Mouse (Mus musculus): ENCODE results near the gene Adamts2. TPM values are rescaled to one million over a fixed set of nuclear protein-coding genes. Genes with fewer than 3 reads are reported as not detected.

Adamts2 gene
- polyA plus RNA-seq, 1 experiment from 2014 or later: 4.0 TPM

DNA sequence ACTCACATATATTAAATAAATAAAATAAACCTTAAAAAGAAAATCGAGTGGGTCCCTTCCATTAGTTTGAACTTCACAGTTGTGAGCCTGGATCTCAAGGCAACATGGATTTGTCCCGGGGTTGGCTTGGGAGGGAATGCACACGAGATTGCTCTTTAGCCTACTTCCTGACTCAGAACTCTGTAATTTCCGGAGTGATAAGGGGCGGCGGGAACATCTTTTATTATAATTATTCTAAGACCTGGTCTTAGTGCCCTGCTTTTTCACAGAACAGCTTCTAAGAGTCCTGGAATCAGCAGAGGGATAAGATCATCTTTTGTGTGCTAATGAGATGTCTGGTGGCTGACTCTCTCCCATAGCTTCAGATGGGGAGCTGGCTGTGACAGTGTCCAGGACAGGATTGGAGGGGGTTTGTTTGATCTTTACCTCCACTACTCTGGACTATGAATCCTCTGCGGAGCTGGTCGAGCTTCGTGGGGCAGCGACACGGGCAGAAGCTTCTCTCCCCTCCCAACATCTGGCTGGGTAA is 15.2 kb downstream of the Adamts2 start:
- Histone ChIP-seq H3K36me3 (ENCODE audit: control insufficient read depth, insufficient read depth, low read length) (no peaks in the 10 kb centered on the region), H3K4me1 (ENCODE audit: control insufficient read depth, insufficient read depth, low read length) (no peaks in the 10 kb centered on the region), H3K4me2 (ENCODE audit: low read length) (no peak overlapping the region), H3K9ac (ENCODE audit: low read depth, low read length) (no peak overlapping the region), H3K27ac (ENCODE audit: low read length) (no peak overlapping the region), H3K27me3 (ENCODE audit: control insufficient read depth, insufficient read depth, low read depth, low read length) (no peaks in the 10 kb centered on the region), H3K9me3 (replicated peaks; ENCODE audit: control insufficient read depth, low read length, poor library complexity, severe bottlenecking) (no peaks in the 10 kb centered on the region), H3K4me3 (ENCODE audit: low read depth, low read length) (no peak overlapping the region)
- no peak for ATAC-seq
- 85% methylated on average over 11 of the region's 11 CpGs for WGBS

DNA sequence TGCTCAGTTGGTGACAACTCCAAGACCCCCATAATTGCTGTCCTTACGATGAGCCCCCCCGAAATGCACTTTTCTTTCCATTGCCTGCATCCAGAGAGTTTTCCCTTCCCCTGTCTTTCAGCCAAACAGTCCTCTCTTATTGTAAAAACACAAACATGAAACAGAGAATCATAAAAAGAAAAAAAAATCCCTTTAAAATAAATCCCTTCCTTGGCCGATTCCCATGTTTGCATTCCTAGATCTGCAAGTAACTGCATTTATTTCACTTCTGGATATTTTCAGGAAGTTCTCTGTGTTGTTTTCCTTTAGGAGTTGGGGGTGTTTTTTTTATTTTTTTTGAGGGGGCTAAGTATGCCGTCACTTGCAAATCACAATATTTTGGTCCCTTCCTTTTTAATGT is 19.0 kb downstream of the Adamts2 start:
- Histone ChIP-seq H3K9me3 (replicated peaks; ENCODE audit: control insufficient read depth, low read length, poor library complexity, severe bottlenecking) (no peaks in the 10 kb centered on the region), H3K4me2 (ENCODE audit: low read length) (no peak overlapping the region), H3K36me3 (ENCODE audit: control insufficient read depth, insufficient read depth, low read length) (no peaks in the 10 kb centered on the region), H3K27me3 (ENCODE audit: control insufficient read depth, insufficient read depth, low read depth, low read length) (no peaks in the 10 kb centered on the region), H3K4me1 (ENCODE audit: control insufficient read depth, insufficient read depth, low read length) (no peaks in the 10 kb centered on the region), H3K9ac (ENCODE audit: low read depth, low read length) (no peak overlapping the region), H3K4me3 (ENCODE audit: low read depth, low read length) (no peak overlapping the region), H3K27ac (ENCODE audit: low read length) (no peak overlapping the region)
- ATAC-seq: no peak
- 91% methylated on average over 4 of the region's 4 CpGs for WGBS

DNA sequence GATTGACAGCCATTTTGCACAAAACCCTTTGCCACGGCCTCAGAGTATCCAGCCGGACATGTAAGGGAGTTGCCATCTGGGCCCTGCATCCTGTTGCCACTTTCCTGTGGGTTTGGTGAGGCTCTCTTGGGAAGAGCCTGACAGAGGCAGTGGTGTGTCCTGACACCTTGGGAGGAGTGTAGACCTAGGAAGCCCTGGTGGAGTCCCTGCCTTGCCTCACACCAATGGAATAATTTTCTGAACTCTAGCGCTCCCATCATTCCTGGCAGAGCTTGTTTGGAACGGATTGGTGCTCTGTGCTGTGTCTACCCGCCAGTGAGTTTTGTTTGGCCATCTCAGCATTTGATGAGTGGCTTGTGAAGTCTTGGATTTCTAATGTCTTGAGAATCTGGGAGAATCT is 19.5 kb downstream of the Adamts2 start:
- WGBS: 85% methylated on average over 5 of the region's 5 CpGs
- Histone ChIP-seq H3K9ac (ENCODE audit: low read depth, low read length) (no peak overlapping the region), H3K9me3 (replicated peaks; ENCODE audit: control insufficient read depth, low read length, poor library complexity, severe bottlenecking) (no peaks in the 10 kb centered on the region), H3K4me2 (ENCODE audit: low read length) (no peak overlapping the region), H3K4me3 (ENCODE audit: low read depth, low read length) (no peak overlapping the region), H3K27ac (ENCODE audit: low read length) (no peak overlapping the region), H3K4me1 (ENCODE audit: control insufficient read depth, insufficient read depth, low read length) (no peaks in the 10 kb centered on the region), H3K27me3 (ENCODE audit: control insufficient read depth, insufficient read depth, low read depth, low read length) (no peaks in the 10 kb centered on the region), H3K36me3 (ENCODE audit: control insufficient read depth, insufficient read depth, low read length) (no peaks in the 10 kb centered on the region)
- ATAC-seq: no peak

DNA sequence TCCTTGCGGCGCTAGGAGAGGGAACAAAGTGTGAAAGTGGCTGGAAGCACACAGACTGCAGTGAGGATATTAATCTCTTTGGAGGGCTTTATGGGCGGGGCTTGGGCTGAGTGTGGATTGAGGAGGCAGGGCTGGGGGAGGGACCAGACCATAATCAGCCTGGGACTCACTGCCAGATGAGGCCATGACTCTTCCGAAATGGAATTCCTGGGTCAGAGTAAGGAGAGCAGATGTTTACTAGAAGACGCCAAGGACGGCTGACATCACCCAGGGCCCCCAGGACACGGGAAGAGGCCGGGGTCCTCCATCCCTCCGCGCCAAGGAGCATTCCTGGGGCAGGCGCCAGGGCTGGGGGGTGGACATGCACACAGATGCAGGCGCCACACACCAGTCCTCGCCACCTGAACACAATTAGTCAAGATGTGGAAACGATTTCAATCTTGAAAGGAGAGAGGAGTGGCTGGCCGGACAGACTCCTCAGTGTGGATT is 20.4 kb downstream of the Adamts2 start:
- no peaks in the 10 kb centered on the region for H3K36me3 ChIP-seq (ENCODE audit: control insufficient read depth, insufficient read depth, low read length)
- ATAC-seq: no peak
- no peaks in the 10 kb centered on the region for H3K4me1 ChIP-seq (ENCODE audit: control insufficient read depth, insufficient read depth, low read length)
- 74% methylated on average over 15 of the region's 15 CpGs for WGBS
- H3K27me3 ChIP-seq (ENCODE audit: control insufficient read depth, insufficient read depth, low read depth, low read length): no peaks in the 10 kb centered on the region
- no peak overlapping the region for H3K4me2 ChIP-seq (ENCODE audit: low read length)
- H3K9ac ChIP-seq (ENCODE audit: low read depth, low read length): no peak overlapping the region
- no peak overlapping the region for H3K4me3 ChIP-seq (ENCODE audit: low read depth, low read length)
- no peak overlapping the region for H3K27ac ChIP-seq (ENCODE audit: low read length)
- H3K9me3 ChIP-seq (replicated peaks; ENCODE audit: control insufficient read depth, low read length, poor library complexity, severe bottlenecking): no peaks in the 10 kb centered on the region

DNA sequence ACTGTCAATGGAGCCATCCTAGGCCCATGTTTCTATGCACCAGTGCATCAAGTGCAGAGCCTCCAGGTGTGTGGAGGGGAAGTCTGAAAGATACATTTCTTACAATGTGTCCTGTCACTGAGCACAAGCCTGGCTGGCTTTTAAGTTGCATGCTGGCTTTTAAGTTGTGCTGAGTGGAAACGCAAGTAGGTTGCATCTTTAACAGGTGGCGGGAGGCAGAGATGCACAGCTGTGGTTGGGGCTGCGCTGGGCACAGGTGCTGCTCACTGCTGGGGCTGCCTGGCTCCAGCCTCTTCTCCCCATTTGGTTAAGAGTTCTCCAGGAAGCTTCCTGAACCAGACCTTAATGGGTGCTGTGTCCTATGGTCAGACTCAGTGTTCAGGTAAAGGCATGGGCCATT is 21.9 kb downstream of the Adamts2 start:
- Histone ChIP-seq H3K4me3 (ENCODE audit: low read depth, low read length) (no peak overlapping the region), H3K27ac (ENCODE audit: low read length) (no peak overlapping the region), H3K4me1 (ENCODE audit: control insufficient read depth, insufficient read depth, low read length) (no peaks in the 10 kb centered on the region), H3K27me3 (ENCODE audit: control insufficient read depth, insufficient read depth, low read depth, low read length) (no peaks in the 10 kb centered on the region), H3K36me3 (ENCODE audit: control insufficient read depth, insufficient read depth, low read length) (no peaks in the 10 kb centered on the region), H3K9ac (ENCODE audit: low read depth, low read length) (no peak overlapping the region), H3K4me2 (ENCODE audit: low read length) (no peak overlapping the region), H3K9me3 (replicated peaks; ENCODE audit: control insufficient read depth, low read length, poor library complexity, severe bottlenecking) (no peaks in the 10 kb centered on the region)
- WGBS: 94% methylated on average over 3 of the region's 3 CpGs
- no peak for ATAC-seq

DNA sequence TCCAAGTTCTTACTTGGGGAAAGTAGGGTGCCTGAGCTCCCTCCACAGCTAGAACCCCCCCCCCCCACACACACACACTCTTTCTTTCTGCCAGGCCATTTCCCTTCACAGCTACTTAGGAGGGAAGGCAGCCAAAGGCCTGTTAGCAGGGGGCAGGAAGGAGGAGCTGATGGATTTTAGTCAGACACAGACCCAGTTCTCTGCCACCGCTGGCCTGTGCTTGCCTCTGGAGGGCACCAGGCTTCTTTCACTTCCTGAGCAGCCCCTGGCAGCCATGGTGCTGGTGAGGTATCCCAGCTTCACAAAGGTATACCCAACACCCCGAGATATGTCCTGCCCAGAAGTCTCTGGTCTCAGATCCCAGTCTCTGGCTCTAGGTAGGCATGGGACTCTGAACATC is 22.4 kb downstream of the Adamts2 start:
- Histone ChIP-seq H3K4me1 (ENCODE audit: control insufficient read depth, insufficient read depth, low read length) (no peaks in the 10 kb centered on the region), H3K9ac (ENCODE audit: low read depth, low read length) (no peak overlapping the region), H3K36me3 (ENCODE audit: control insufficient read depth, insufficient read depth, low read length) (no peaks in the 10 kb centered on the region), H3K4me2 (ENCODE audit: low read length) (no peak overlapping the region), H3K9me3 (replicated peaks; ENCODE audit: control insufficient read depth, low read length, poor library complexity, severe bottlenecking) (no peaks in the 10 kb centered on the region), H3K4me3 (ENCODE audit: low read depth, low read length) (no peak overlapping the region), H3K27ac (ENCODE audit: low read length) (no peak overlapping the region), H3K27me3 (ENCODE audit: control insufficient read depth, insufficient read depth, low read depth, low read length) (no peaks in the 10 kb centered on the region)
- WGBS: 54% methylated on average over 2 of the region's 2 CpGs
- ATAC-seq: peak; percentile 45; the same call in 1 of the 2 replicates

DNA sequence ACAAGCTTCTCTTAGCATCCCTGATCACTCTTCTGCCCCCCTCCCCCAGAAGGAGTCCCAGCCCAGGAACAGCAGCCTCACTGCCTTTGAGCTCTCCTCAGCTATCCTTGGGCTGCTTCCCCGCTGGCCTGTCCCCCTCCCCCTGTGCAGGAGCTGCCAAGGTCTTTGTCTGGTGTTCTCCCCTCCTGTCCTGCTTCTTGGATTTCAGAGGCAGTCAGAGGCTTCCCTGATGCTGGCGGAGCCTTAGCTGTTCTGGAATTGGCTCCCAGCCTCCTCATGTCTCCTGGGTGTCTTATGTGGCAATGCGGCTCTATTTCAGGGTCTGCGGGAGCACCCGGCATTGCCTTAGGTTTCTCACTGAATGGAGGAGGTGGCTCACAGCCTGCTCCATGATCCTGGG is 22.8 kb downstream of the Adamts2 start:
- 47% methylated on average over 5 of the region's 5 CpGs for WGBS
- Histone ChIP-seq H3K27ac (ENCODE audit: low read length) (no peak overlapping the region), H3K4me3 (ENCODE audit: low read depth, low read length) (no peak overlapping the region), H3K4me1 (ENCODE audit: control insufficient read depth, insufficient read depth, low read length) (no peaks in the 10 kb centered on the region), H3K36me3 (ENCODE audit: control insufficient read depth, insufficient read depth, low read length) (no peaks in the 10 kb centered on the region), H3K9ac (ENCODE audit: low read depth, low read length) (no peak overlapping the region), H3K27me3 (ENCODE audit: control insufficient read depth, insufficient read depth, low read depth, low read length) (no peaks in the 10 kb centered on the region), H3K9me3 (replicated peaks; ENCODE audit: control insufficient read depth, low read length, poor library complexity, severe bottlenecking) (no peaks in the 10 kb centered on the region), H3K4me2 (ENCODE audit: low read length) (no peak overlapping the region)
- ATAC-seq: peak; percentile 51; the same call in 1 of the 2 replicates

DNA sequence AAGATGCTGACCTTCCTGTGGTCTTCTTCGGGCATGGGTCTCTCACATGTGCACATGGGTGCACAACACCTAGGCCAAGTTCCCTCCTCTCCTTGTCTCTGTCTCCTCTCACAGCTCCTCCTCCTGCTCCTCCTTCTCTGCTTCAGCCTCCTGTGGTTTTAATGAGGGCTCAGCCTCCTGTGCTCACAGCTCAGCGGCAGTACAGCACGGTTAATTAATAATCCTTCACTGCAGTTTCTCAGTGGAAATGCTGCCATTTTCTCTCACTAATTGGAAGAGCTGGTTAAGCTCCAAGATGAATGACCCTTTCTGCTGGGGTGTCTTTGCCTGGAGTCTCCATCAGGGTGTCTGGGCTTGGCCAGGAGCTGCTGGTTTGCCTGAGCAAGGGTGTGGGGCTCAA is 27.0 kb downstream of the Adamts2 start:
- Histone ChIP-seq H3K27me3 (ENCODE audit: control insufficient read depth, insufficient read depth, low read depth, low read length) (no peaks in the 10 kb centered on the region), H3K4me1 (ENCODE audit: control insufficient read depth, insufficient read depth, low read length) (no peaks in the 10 kb centered on the region), H3K36me3 (ENCODE audit: control insufficient read depth, insufficient read depth, low read length) (no peaks in the 10 kb centered on the region), H3K4me2 (ENCODE audit: low read length) (no peak overlapping the region), H3K9ac (ENCODE audit: low read depth, low read length) (no peak overlapping the region), H3K9me3 (replicated peaks; ENCODE audit: control insufficient read depth, low read length, poor library complexity, severe bottlenecking) (no peaks in the 10 kb centered on the region), H3K4me3 (ENCODE audit: low read depth, low read length) (no peak overlapping the region), H3K27ac (ENCODE audit: low read length) (no peak overlapping the region)
- 32% methylated on average over 3 of the region's 3 CpGs for WGBS
- ATAC-seq: no peak; the same call in 1 of the 2 replicates

DNA sequence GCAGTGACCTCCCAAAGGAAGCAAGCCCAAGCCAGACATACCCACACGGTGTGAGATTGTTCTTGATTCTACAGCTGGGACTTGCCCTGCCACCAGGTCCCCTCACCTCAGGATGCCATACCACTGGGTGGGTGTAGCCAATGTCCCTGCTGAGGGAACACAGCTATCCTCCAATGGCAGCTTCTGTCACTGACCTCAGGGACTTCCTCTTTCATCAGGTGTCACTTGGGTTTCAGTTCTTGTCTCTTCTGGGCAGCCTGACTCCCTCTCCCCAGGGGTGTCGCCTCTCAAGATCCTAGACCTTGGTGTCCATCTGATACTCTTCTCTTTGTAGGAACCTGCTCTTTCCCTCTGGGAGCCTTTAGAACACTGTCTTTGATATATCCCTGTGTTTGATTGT is 28.6 kb downstream of the Adamts2 start:
- no peak for ATAC-seq
- H3K36me3 ChIP-seq (ENCODE audit: control insufficient read depth, insufficient read depth, low read length): no peaks in the 10 kb centered on the region
- no peaks in the 10 kb centered on the region for H3K4me1 ChIP-seq (ENCODE audit: control insufficient read depth, insufficient read depth, low read length)
- no peak overlapping the region for H3K4me3 ChIP-seq (ENCODE audit: low read depth, low read length)
- 81% methylated on average over 2 of the region's 2 CpGs for WGBS
- no peak overlapping the region for H3K27ac ChIP-seq (ENCODE audit: low read length)
- no peak overlapping the region for H3K4me2 ChIP-seq (ENCODE audit: low read length)
- no peaks in the 10 kb centered on the region for H3K27me3 ChIP-seq (ENCODE audit: control insufficient read depth, insufficient read depth, low read depth, low read length)
- no peaks in the 10 kb centered on the region for H3K9me3 ChIP-seq (replicated peaks; ENCODE audit: control insufficient read depth, low read length, poor library complexity, severe bottlenecking)
- H3K9ac ChIP-seq (ENCODE audit: low read depth, low read length): no peak overlapping the region
